Mouse (Mus musculus) lung, embryonic 16.5 days (tissue): ENCODE measurements around the gene Zfp428. TPM values are rescaled to one million over a fixed set of nuclear protein-coding genes. Genes with fewer than 3 reads are reported as not detected.
A peak's percentile ranks its signal among the peaks of the same experiment; 100 is the strongest.

Experiments used
- ATAC-seq: fragments of 200-750 bp; cut with Nextera tagmentation; 2 replicates; pipeline ENCODE4 v1.8.0; 2017; ENCODE audit warnings: low read depth, mild to moderate bottlenecking, moderate library complexity
- H3K27ac ChIP-seq: fragments of 300-500 bp; sonication (generic); 2 replicates; pipeline ENCODE4 v1.5.1; 2014; ENCODE audit warnings: mild to moderate bottlenecking, control low read depth, low read length
- H3K27me3 ChIP-seq: fragments of 300-500 bp; sonication (generic); 2 replicates; pipeline ENCODE4 v1.6.1; 2014; ENCODE audit warnings: low read depth, low read length, mixed read lengths; ENCODE audit not compliant: control insufficient read depth, insufficient read depth
- H3K36me3 ChIP-seq: fragments of 300-500 bp; sonication (generic); 2 replicates; pipeline ENCODE4 v1.6.1; 2014; ENCODE audit warnings: low read length; ENCODE audit not compliant: control insufficient read depth, insufficient read depth
- H3K4me1 ChIP-seq: fragments of 300-500 bp; sonication (generic); replicated peaks from 2 replicates; pipeline ENCODE4 v1.6.1; 2014; ENCODE audit warnings: low read length, mixed read lengths; ENCODE audit not compliant: control insufficient read depth, insufficient read depth
- H3K4me2 ChIP-seq: fragments of 300-500 bp; sonication (generic); 2 replicates; pipeline ENCODE4 v1.6.1; 2014; ENCODE audit warnings: low read depth, low read length, control low read depth
- H3K4me3 ChIP-seq: fragments of 300-500 bp; sonication (generic); 2 replicates; pipeline ENCODE4 v1.5.1; 2014; ENCODE audit warnings: mild to moderate bottlenecking, low read length, control low read depth
- H3K9ac ChIP-seq: fragments of 300-500 bp; sonication (generic); 2 replicates; pipeline ENCODE4 v1.6.1; 2014; ENCODE audit warnings: low read length, control low read depth
- H3K9me3 ChIP-seq: fragments of 300-500 bp; sonication (generic); 2 replicates; pipeline ENCODE4 v1.6.1; 2016; ENCODE audit warnings: low read length; ENCODE audit not compliant: control insufficient read depth
- WGBS: fragments of 180-500 bp; shearing (Covaris S2); extraction: QIAGEN DNeasy Blood & Tissue Kit; methylation state at CpG from one replicate; pipeline ENCODE4 v1.1.7; 2014; 5-methylcytosine and 5-hydroxymethylcytosine counted together
- polyA plus RNA-seq: library from polyadenylated mRNA; unstranded; fragments of >200 nt; fragmentation: Nextera tagmentation; extraction: Ambion mirVana; gene quantifications from 2 replicates; pipeline ENCODE4 v1.2.1, GENCODE M21; 2015

The Zfp428 gene
- polyA plus RNA-seq = 30.4 and 31.8 TPM in 2 replicates

DNA sequence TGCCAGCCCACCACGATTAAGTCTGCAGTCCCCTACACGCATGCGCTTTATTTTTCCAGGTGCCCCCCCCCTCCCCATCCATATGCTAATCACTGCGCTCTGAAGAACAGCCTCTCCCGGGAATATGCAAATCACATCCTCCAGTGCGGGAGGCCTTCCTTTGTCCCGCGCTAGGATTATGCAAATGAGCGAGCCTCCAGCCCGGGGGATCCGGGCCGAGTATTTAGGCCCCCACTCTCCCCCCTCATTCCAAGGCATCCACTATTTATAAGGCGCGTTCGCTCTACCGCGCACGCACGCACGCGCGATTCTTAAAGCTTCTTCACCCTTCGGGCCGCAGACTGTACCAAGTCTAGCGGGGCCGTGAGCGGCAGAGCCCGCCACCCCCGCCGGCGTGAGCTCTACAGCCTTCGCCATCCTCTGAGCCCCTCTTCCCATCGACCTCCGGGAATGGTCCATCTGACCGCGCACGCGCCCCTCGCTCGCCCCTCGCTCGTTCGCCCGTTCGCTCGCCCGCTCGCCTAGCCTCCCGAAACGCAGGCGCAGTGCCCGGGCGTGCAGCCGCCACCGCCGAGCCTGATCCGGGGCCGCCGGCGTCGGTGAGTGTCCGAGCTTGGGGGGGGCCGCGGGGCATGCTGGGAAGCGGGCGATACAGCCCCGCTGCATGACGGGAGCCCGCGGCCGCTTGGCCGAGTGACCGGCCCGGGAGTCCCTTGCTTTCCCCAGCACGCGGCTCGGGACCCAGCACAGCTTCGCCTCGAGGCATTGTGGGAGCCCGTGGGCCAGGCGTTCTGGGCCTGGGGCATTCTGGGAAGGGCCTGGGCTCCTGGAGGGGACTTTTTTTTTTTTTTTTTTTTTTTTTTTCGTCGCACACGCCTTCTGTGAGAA is at the start of gene Zfp428:
Gene Zfp428 (plus strand): TSS at position 169 of the 888 bp plus-strand sequence.
- Histone ChIP-seq H3K27ac (peak within 1 kb of the TSS; percentile 99), H3K4me3 (peak within 1 kb of the TSS; percentile 83), H3K4me2 (peak within 1 kb of the TSS; percentile 68), H3K27me3 (peaks cover 12% of the 10 kb centered on the region), H3K4me1 (peaks cover 17% of the 10 kb centered on the region), H3K9ac (peak within 1 kb of the TSS; percentile 98), H3K36me3 (no peaks in the 10 kb centered on the region), H3K9me3 (no peaks in the 10 kb centered on the region)
- peak; percentile 91 for ATAC-seq
- WGBS = under 1% methylated on average over 75 of the region's 84 CpGs

DNA sequence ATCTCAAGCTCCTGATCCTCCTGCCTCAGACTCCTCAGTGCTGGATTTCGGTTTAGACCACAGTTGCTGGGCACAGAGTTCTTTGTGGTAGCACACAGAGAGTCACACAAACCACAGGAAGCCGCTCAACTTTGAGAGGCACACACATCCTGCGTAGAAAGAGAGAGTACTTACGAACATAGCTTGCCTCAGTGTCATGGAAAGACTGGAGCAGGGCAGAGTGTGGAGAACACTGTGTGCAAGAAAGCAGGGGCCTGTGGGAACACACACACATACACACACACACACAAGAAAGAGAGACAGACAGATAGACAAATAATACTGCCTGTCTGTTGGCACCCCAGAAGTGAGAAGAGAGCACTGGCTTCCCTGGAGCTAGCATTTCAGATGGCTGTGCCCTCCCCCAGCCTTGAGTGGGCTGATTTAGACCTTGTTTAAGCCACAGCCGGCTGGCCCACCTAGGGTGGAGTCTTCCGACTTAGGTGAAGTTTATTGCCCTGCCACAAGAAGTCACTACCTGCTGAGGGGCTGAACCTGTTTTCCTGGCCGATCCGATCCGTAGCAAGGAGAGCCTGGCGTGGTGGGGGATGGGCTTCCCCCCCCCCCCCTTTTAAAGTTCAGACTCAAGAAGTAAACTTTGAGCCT is 49.0 kb upstream of the Zfp428 start:
- no peaks in the 10 kb centered on the region for H3K27me3 ChIP-seq
- 52% methylated on average over 10 of the region's 10 CpGs for WGBS
- H3K4me1 ChIP-seq = peaks cover 17% of the 10 kb centered on the region
- H3K36me3 ChIP-seq = no peaks in the 10 kb centered on the region
- H3K4me3 ChIP-seq = no peak overlapping the region
- H3K9ac ChIP-seq = no peak overlapping the region
- peak overlapping the region; percentile 12; the same call in 1 of the 2 replicates for H3K27ac ChIP-seq
- no peaks in the 10 kb centered on the region for H3K9me3 ChIP-seq
- no peak overlapping the region for H3K4me2 ChIP-seq
- no peak for ATAC-seq

DNA sequence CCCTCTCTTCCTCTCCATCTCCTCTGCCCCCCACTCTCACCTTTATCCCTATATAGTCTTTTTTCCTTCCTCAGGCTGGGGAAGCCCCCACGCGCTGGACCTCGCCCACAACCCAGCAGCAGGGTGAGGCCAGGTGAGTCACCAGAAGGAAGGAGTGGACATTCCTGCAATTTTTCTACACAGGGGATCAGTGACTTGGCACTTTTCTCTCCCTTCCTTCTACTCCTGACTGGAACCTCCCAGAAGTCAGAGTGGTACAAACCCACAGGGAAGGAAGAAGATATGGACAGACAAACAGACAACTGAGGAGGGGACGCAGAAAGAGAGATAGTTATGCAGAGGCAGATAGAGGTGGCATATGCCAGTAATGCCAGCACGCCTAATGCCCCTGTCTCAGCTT is 47.4 kb upstream of the Zfp428 start:
- no peak for ATAC-seq
- Histone ChIP-seq H3K4me3 (no peak overlapping the region), H3K4me2 (no peak overlapping the region), H3K27ac (peak overlapping the region; percentile 69), H3K9ac (no peak overlapping the region), H3K36me3 (no peaks in the 10 kb centered on the region), H3K9me3 (no peaks in the 10 kb centered on the region), H3K27me3 (no peaks in the 10 kb centered on the region), H3K4me1 (peaks cover 20% of the 10 kb centered on the region)
- 61% methylated on average over 5 of the region's 5 CpGs for WGBS

DNA sequence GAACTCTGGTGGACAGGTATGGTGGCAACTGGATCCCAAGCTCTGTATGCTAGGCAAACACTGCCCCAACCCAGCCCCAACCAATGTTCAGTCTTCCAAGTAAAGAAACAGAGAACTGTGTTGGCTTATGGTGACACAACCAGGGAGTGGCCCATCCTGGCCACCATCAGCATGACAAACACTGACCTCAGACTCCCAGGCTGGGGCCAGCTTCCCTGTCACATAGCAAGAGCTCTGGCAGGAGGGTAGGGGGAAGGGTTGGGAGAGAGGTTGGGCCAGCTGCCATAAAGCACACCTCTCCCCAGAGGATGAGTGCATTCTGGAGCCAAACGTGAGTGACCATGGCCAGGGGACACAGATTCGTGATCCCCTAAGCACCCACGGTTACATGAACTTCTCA is 47.0 kb upstream of the Zfp428 start:
- Histone ChIP-seq H3K36me3 (no peaks in the 10 kb centered on the region), H3K4me2 (no peak overlapping the region), H3K9ac (no peak overlapping the region), H3K27me3 (no peaks in the 10 kb centered on the region), H3K27ac (peak overlapping the region; percentile 69), H3K4me1 (peaks cover 20% of the 10 kb centered on the region), H3K4me3 (no peak overlapping the region), H3K9me3 (no peaks in the 10 kb centered on the region)
- 43% methylated on average over 3 of the region's 3 CpGs for WGBS
- peak; percentile 23; the same call in 1 of the 2 replicates for ATAC-seq

DNA sequence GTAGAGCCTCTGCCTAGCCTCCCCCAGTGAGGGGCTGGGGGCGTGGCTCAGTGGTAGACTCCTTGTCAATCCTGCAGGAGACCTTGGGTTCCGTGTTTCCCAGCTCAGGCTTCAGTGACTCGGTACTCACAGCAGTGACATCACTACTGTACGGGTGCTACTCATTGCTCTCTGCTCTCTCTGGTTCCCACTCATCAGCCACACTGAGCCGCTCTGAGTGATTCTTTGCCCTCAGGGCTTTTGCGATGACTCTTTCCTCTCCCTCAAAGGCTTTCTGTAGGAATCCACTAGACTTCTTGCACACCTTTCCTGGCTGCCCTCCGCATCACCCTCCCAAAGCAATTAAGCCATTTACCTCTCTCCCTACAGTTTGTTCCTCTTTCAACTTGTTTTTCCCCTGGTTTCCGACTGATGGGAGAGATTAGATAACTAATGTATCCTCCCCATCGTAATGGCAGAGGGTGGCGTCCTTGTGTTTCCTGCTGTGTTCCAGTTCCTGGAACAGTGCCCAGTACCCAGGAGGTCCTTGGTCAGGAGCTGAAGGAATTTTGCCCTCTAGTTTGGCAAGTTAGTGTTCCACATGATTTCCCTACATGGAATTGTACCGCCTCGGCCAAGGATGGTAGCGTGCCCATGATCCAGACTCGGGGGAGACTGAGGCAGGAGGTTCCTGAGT is 45.3 kb upstream of the Zfp428 start:
- Histone ChIP-seq H3K9me3 (no peaks in the 10 kb centered on the region), H3K4me2 (peak overlapping the region; percentile 63), H3K36me3 (0 out of 2 replicates have a peak, but pooled peaks cover 2% of the 10 kb centered on the region), H3K9ac (no peak overlapping the region), H3K4me1 (peaks cover 20% of the 10 kb centered on the region), H3K4me3 (no peak overlapping the region), H3K27me3 (no peaks in the 10 kb centered on the region), H3K27ac (peak overlapping the region; percentile 92)
- WGBS = 33% methylated on average over 14 of the region's 14 CpGs
- 0 out of 2 replicates have a peak, but pooled peaks have one; percentile 9 for ATAC-seq

DNA sequence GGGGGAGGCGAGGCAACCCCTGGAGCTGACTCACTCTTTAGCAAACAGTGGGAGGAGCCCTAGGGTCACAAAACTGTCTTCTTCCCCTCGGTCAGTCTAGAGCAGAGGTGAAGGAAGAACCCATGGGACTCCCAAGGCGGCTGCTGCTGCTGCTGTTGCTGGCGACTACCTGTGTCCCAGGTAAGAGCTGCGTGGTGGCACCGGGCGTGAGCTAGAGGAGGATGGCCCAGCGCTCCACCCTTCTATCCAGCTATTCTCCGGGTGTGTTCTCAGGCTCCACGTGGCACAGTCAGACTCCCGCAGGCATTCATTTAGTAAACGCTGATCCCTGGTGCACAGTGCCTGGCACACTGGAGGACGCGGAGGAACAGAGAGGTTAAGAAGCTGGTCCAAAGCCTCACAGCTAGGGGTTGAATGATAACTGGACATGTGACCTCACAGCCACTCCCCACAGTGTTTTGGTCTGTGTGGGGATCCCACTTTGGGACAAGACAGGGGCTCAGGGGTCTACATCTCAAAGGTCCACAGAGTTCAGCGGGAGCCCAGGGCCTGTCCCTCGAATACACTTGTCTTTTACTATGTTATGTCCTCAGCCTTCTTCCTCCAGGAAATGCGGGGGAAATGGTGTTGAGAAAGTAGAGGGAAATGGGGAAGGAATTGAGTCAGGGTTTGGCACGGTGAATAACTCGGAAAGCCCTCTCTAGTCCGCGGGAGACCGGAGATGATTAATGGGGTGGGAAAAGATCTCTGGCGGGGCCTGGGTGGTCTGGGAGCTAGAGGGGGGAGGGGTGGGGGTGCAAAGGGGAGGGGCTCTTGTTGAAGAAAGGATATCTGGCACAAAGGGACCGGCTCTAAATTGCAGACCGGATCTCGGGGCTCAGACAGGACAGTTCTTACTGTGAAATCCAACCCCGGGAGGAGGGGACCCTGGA is 44.2 kb upstream of the Zfp428 start, which contains the start of gene Plaur:
Gene Plaur (plus strand): TSS at position 97 of the 932 bp plus-strand sequence.
- Histone ChIP-seq H3K9me3 (no peaks in the 10 kb centered on the region), H3K36me3 (peaks cover 6% of the 10 kb centered on the region; the same call in 1 of the 2 replicates), H3K4me1 (peaks cover 20% of the 10 kb centered on the region), H3K27me3 (no peaks in the 10 kb centered on the region), H3K4me2 (peak within 1 kb of the TSS; percentile 63), H3K4me3 (peak within 1 kb of the TSS; percentile 54), H3K27ac (peak within 1 kb of the TSS; percentile 92), H3K9ac (peak within 1 kb of the TSS; percentile 58)
- WGBS = 1% methylated on average over 27 of the region's 27 CpGs
- peak; percentile 79 for ATAC-seq

DNA sequence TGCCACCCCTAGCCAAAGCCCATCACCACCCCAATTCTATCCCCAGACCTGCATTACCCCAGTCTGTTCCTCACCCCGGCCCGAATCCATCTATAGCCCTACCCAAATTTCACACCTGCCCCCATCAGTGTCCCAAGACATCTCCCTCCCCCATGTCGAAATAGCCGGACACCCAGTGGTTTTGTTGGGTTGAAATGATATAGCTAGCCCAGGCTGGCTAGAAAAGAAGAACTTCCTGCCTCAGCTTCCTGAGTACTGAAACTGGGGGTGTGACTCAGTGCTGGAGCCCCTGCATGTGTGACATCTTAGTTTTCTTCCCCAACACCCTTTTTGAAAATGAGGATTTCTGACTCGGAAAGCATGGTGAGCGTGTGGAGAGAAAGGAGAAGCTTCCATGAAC is 40.0 kb upstream of the Zfp428 start:
- WGBS = 79% methylated on average over 6 of the region's 6 CpGs
- Histone ChIP-seq H3K36me3 (peaks cover 20% of the 10 kb centered on the region), H3K9ac (no peak overlapping the region), H3K27me3 (no peaks in the 10 kb centered on the region), H3K27ac (no peak overlapping the region), H3K9me3 (peaks cover 4% of the 10 kb centered on the region), H3K4me1 (peaks cover 6% of the 10 kb centered on the region), H3K4me2 (no peak overlapping the region), H3K4me3 (no peak overlapping the region)
- no peak for ATAC-seq

DNA sequence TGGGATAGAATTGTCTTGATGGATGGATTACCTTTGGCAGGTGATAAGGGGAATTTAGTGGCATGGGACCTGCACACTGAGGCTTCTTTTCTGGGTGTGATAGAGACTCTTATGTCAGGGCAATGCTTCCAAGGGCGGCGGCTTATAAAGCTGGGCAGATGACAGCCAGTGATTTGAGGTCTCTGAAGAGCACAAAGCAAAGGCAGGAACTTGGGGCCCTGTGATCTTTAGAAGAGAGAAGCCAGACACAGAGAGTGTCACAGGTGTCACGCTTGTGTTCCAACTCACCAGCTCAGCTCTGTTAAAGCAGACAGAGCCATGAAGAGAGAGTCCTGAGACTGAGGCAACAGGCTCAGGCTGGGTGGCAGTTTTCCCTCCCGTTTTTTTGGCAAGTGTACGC is 38.9 kb upstream of the Zfp428 start:
- H3K36me3 ChIP-seq = peaks cover 31% of the 10 kb centered on the region
- 89% methylated on average over 5 of the region's 5 CpGs for WGBS
- no peak for ATAC-seq

More for the DNA sequence above, 38.9 kb upstream of the Zfp428 start:
- no peak overlapping the region for H3K9ac ChIP-seq
- no peaks in the 10 kb centered on the region for H3K27me3 ChIP-seq
- H3K4me3 ChIP-seq = no peak overlapping the region
- peaks cover 4% of the 10 kb centered on the region for H3K9me3 ChIP-seq
- peaks cover 3% of the 10 kb centered on the region; the same call in 1 of the 2 replicates for H3K4me1 ChIP-seq
- H3K4me2 ChIP-seq = no peak overlapping the region
- H3K27ac ChIP-seq = no peak overlapping the region
